Mouse (Mus musculus) gastrocnemius, adult 8-10 months (tissue): ENCODE measurements around the gene Zmym6. TPM values are rescaled to one million over a fixed set of nuclear protein-coding genes. Genes with fewer than 3 reads are reported as not detected.
"Not testable (repeated sequence)": the region's sequence is repeated elsewhere in the genome, so short reads cannot be mapped to it uniquely, and the experiment has no call there.

ENCODE experiments used
- DNase-seq, 2 experiments: peaks; one replicate each; pipeline ENCODE4 v3.0.0; 2022; ENCODE audit warnings: low spot score in 2 of 2
- total RNA-seq, 4 experiments: library from RNA; stranded (reverse); gene quantifications; 2 replicates each; pipeline ENCODE4 v1.2.4; 2022

Gene Zmym6
- total RNA-seq, result 1 to 10 TPM; 4.4 to 5.0 (median 4.7) TPM

GRCm38 (mm10) chr4:127076875-127077548, at the start of gene Zmym6:
TSS of gene Zmym6 (plus strand) at chr4:127077383.
- DNase-seq, result peak; percentile 85 to 91

DNA sequence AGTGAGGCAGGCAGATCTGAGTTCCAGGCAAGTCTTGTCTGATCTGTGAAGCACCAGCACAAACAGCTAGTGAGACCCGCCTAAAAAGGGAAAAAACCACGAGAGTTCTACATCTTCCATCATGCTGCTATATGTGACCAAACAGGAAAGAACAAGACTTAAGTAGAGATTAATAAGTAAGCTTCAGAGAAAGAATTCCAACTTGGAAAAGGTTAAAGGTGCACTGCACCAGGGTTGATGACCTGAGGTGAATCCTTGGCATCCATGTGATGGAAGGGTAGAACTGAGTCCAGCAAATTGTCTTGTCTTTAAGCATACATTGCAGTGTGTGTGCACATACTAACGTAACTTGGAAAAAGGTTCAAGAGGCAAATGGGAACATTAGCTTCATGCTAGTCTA, 40.0 kb upstream of the Zmym6 start:
- no peak for DNase-seq

GRCm38 (mm10) chr4:127037908-127038827, 39.0 kb upstream of the Zmym6 start:
- no peak for DNase-seq

DNA sequence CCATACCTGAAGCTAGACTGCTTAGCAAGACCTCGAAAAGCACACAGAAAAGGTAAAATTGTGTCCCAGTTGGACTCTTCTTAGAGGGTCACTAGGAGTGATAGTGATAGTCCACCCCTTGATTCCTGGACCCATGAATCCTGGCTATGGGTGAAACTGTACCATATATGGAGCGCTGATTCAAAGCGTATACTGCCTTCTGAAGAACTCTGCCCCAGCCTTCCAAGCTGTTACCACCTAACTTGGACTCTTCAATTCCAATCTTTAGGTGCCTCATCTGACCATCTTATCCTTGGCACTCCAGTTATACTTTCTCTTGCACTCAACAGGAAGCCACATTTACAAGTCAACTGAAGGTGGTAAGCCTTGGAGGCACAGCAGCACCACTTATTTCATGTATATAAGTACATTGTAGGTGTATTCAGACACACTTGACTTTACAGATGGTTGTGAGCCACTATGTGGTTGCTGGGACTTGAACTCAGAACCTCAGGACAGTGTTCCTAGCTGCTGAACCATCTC, 38.3 kb upstream of the Zmym6 start:
- no peak for DNase-seq

- DNase-seq, result no peak
These were observed 37.2 kb upstream of the Zmym6 start for GRCm38 (mm10) chr4:127039871-127040483.

GRCm38 (mm10) chr4:127043540-127043939, 33.6 kb upstream of the Zmym6 start:
- DNase-seq, result no peak

DNA sequence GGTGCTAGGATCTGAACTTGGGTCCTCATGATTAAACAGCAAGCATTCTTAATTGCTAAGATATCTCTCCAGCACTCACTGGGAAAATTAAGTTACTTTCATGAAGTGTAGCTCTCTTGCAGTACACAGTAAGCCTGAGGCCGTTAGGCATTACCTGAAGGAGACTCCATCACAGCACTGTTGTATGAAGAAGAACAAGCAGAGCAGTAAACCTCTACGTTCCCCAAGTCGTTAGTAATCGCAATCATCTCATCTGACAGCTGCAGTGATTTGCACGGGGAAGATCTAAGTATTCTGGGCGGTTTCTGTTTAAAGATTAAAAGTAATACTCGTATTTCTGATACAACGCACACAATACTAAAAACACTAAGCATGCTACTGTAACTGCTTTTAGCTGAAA, 26.1 kb upstream of the Zmym6 start:
- DNase-seq, result no peak

- DNase-seq, result no peak
These were observed 24.1 kb upstream of the Zmym6 start for GRCm38 (mm10) chr4:127053071-127053470.

GRCm38 (mm10) chr4:127054522-127055198, 22.5 kb upstream of the Zmym6 start:
- DNase-seq, result no peak

- peak; percentile 83 to 84 for DNase-seq
These were observed 16.4 kb upstream of the Zmym6 start, which contains the start of gene Zmym1 for GRCm38 (mm10) chr4:127060585-127061290. TSS of gene Zmym1 (minus strand) at chr4:127061152.

DNA sequence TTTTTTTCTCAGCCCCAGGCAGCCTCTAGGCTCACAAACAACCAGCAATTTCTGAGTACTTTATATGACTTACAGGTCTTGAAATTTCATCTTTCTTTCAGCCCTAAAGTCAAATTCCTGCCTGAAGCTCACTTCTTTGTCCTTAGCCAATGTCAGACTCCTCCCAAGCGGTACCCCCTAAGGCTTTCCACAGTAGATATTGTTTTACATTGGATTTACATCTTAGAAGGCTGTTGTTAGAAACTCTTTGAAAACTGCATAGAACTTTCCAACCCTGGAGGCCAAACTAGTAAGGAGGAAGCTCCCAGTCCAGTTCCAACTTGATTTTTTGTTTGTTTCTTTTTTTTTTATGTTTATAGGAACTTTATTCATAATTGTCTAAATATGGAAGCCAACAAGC, 13.1 kb upstream of the Zmym6 start:
- DNase-seq, result no peak

GRCm38 (mm10) chr4:127074915-127075314, 2.3 kb upstream of the Zmym6 start:
- no peak for DNase-seq

DNA sequence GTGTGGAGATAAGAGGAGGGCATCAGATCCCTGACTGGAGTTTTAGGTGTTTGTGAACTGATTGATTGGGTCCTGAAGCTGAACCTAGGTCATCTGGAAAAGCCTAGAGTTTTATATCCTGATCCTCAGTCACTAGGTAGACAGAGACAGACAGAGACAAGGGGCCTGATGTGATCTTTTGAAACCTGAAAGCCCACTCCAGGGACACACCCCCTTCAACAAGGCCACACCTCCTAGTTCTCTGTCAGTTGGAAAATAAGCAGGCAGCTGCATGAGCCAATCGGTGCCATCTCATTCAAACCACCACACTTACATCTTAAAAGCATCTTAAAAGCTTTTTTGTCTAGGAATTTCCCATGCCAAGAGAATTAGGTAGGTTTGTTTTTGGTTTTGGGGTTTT, 3.6 kb downstream of the Zmym6 start:
- DNase-seq, result no peak

GRCm38 (mm10) chr4:127083131-127083530, 5.9 kb downstream of the Zmym6 start:
- no peak for DNase-seq

DNA sequence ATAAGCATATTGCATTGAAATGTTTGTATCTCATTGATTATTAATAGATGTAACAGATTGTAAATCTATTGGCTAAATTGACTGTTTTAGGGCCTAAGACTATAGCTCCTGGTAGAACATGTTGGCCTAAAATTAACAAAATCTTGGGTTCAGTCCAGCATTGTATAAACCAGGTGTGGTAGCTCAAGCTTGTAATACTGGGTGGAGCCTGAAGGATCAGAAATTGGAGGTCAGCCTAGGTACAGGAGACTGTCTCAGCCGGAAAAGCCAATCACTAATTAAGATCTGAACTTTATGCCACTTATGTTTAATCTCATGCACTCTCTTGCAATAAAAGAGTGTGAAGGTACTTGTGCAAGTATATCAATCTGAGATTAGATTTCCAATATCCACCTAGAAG, 8.6 kb downstream of the Zmym6 start:
- no peak for DNase-seq

- no peak for DNase-seq
These were observed 14.0 kb downstream of the Zmym6 start for GRCm38 (mm10) chr4:127091188-127091587.

GRCm38 (mm10) chr4:127095090-127095489, 17.9 kb downstream of the Zmym6 start:
- DNase-seq, result no peak

DNA sequence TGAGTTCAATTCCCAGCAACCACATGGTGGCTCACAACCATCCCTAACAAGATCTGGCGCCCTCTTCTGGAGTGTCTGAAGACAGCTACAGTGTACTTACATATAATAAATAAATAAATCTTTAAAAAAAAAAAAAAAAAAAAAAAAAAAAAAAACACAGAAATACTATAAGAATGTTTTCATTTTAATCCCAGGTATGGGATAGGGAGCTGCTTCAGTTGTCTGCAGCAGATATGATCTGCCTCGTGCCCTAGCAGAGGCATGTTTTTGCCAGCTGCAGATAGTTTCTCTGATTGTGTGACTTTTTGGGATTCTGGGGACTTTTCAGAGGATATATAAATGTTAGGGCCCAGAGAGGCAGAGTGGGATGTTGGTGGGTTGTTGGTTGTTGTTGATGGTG, 22.4 kb downstream of the Zmym6 start:
- not testable (repeated sequence) for DNase-seq

- no peak for DNase-seq
These were observed 30.4 kb downstream of the Zmym6 start for GRCm38 (mm10) chr4:127107566-127107965.

- DNase-seq, result no peak
These were observed 33.4 kb downstream of the Zmym6 start for GRCm38 (mm10) chr4:127110570-127110969.

DNA sequence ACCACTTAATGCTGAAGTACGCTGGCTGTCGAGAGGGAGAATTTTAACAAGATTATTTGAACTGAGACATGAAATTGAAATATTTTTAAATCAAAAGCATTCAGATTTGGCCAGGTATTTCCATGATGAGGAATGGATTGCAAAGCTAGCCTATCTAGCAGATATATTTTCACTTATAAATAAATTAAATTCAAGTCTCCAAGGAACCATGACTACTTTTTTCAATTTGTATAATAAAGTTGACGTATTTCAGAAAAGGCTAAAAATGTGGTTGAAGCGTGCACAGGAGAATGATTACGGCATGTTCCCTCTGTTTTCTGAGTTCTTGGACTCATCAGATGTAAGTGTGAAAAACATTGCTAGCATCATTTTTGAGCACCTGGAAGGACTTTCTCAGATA, 46.2 kb downstream of the Zmym6 start, which contains the start of gene Tmem35b:
Gene Tmem35b, plus strand, starts transcription at position 301 of the 400 bp plus-strand sequence.
- no peak for DNase-seq
